Mouse (Mus musculus) intestine, embryonic 16.5 days (tissue): Measurements from ENCODE around the gene Nmrk2. TPM values are rescaled to one million over a fixed set of nuclear protein-coding genes. Genes with fewer than 3 reads are reported as not detected.

ENCODE experiments used
- ATAC-seq: fragments of 200-750 bp; cut with Nextera tagmentation; 2 replicates; pipeline ENCODE4 v1.8.0; 2017; ENCODE audit warnings: moderate TSS enrichment, moderate library complexity
- H3K27ac ChIP-seq: fragments of 300-500 bp; sonication (generic); 2 replicates; pipeline ENCODE4 v1.5.1; 2014; ENCODE audit warnings: mild to moderate bottlenecking, low read length
- H3K27me3 ChIP-seq: fragments of 300-500 bp; sonication (generic); replicated peaks from 2 replicates; pipeline ENCODE4 v1.6.1; 2014; ENCODE audit warnings: low read length, control low read depth, mixed read lengths; ENCODE audit not compliant: control insufficient read depth, insufficient read depth
- H3K36me3 ChIP-seq: fragments of 300-500 bp; sonication (generic); 2 replicates; pipeline ENCODE4 v1.6.1; 2014; ENCODE audit warnings: low read length, control low read depth; ENCODE audit not compliant: control insufficient read depth, insufficient read depth
- H3K4me1 ChIP-seq: fragments of 300-500 bp; sonication (generic); 2 replicates; pipeline ENCODE4 v1.6.1; 2014; ENCODE audit warnings: low read length, control low read depth, mixed read lengths; ENCODE audit not compliant: control insufficient read depth, insufficient read depth
- H3K4me2 ChIP-seq: fragments of 300-500 bp; sonication (generic); 2 replicates; pipeline ENCODE4 v1.6.1; 2014; ENCODE audit warnings: low read depth, low read length, control low read depth
- H3K4me3 ChIP-seq: fragments of 300-500 bp; sonication (generic); 2 replicates; pipeline ENCODE4 v1.5.1; 2014; ENCODE audit warnings: mild to moderate bottlenecking, low read length
- H3K9ac ChIP-seq: fragments of 300-500 bp; sonication (generic); 2 replicates; pipeline ENCODE4 v1.6.1; 2014; ENCODE audit warnings: low read depth, low read length
- H3K9me3 ChIP-seq: fragments of 300-500 bp; sonication (generic); 2 replicates; pipeline ENCODE4 v1.6.1; 2016; ENCODE audit warnings: low read length, control low read depth; ENCODE audit not compliant: control insufficient read depth
- WGBS: fragments of 180-500 bp; shearing (Covaris S2); extraction: QIAGEN DNeasy Blood & Tissue Kit; methylation state at CpG from one replicate; pipeline ENCODE4 v1.1.7; 2014; 5-methylcytosine and 5-hydroxymethylcytosine counted together
- polyA plus RNA-seq: library from polyadenylated mRNA; unstranded; fragments of >200 nt; fragmentation: Nextera tagmentation; extraction: Ambion mirVana; gene quantifications from 2 replicates; pipeline ENCODE4 v1.2.1, GENCODE M21; 2015

Gene Nmrk2
- 0.17 TPM in 1 of 2 replicates, not detected in the other for polyA plus RNA-seq

- no peak for ATAC-seq
- no peaks in the 10 kb centered on the region for H3K36me3 ChIP-seq
- H3K9ac ChIP-seq = no peak within 1 kb of the TSS
- H3K27me3 ChIP-seq = no peaks in the 10 kb centered on the region
- H3K27ac ChIP-seq = no peak within 1 kb of the TSS
- H3K4me3 ChIP-seq = no peak within 1 kb of the TSS
- peaks cover 5% of the 10 kb centered on the region for H3K4me1 ChIP-seq
- 58% methylated on average over 13 of the region's 13 CpGs for WGBS
- no peaks in the 10 kb centered on the region for H3K9me3 ChIP-seq
- no peak within 1 kb of the TSS for H3K4me2 ChIP-seq
These were observed at the start of gene Nmrk2 for GRCm38 (mm10) chr10:81201807-81202758. Gene Nmrk2, minus strand, starts transcription at chr10:81202051.

DNA sequence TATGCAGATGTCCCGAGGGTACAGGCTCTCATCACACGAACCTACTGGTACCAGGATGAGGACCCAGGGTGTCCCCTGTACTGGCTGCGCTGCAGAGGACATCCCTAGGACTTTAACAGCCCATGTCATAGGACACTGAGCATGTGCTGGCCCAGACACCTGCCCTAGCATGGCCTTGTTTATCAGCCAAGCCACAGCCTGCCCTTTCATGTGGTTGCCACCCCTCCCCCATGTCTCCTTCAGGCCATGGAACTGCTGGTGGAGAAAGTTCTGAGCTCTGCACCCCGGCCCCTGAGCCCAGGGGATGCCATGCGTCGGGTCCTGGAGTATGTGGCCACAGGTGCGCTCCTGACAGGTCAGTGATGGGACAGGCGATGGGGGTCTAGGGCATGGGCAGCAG is 47.6 kb upstream of the Nmrk2 start:
- peaks cover 29% of the 10 kb centered on the region for H3K27me3 ChIP-seq
- ATAC-seq = no peak
- H3K4me2 ChIP-seq = no peak overlapping the region
- no peaks in the 10 kb centered on the region for H3K9me3 ChIP-seq
- WGBS = 85% methylated on average over 8 of the region's 8 CpGs
- no peak overlapping the region for H3K4me3 ChIP-seq
- no peaks in the 10 kb centered on the region for H3K36me3 ChIP-seq
- H3K4me1 ChIP-seq = 0 out of 2 replicates have a peak, but pooled peaks cover 3% of the 10 kb centered on the region
- H3K27ac ChIP-seq = no peak overlapping the region
- H3K9ac ChIP-seq = no peak overlapping the region

DNA sequence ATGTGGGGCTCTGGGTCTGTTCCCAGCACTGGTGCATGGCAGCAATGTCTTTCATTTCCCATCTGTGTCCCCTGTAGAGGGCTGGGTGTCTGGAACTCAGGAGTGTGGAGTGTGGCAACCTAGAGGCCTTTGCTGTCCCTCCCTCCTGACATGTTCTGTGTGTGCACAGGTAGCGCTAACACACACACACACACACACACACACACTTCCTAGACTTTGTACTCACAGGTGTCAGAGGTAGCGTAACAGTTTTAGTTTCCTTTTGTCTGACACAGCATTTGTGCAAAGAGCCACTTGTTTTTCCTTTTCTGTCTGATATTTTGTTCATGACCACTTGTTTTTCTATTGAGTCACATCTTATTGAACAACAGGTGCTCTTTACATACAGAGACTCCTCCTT is 46.0 kb upstream of the Nmrk2 start:
- no peaks in the 10 kb centered on the region for H3K9me3 ChIP-seq
- no peak overlapping the region for H3K4me2 ChIP-seq
- no peak overlapping the region for H3K4me3 ChIP-seq
- no peak overlapping the region for H3K27ac ChIP-seq
- peak; percentile 20 for ATAC-seq
- no peak overlapping the region for H3K9ac ChIP-seq
- no peaks in the 10 kb centered on the region for H3K36me3 ChIP-seq
- 74% methylated on average over 2 of the region's 2 CpGs for WGBS
- 0 out of 2 replicates have a peak, but pooled peaks cover 3% of the 10 kb centered on the region for H3K4me1 ChIP-seq
- peaks cover 14% of the 10 kb centered on the region for H3K27me3 ChIP-seq

DNA sequence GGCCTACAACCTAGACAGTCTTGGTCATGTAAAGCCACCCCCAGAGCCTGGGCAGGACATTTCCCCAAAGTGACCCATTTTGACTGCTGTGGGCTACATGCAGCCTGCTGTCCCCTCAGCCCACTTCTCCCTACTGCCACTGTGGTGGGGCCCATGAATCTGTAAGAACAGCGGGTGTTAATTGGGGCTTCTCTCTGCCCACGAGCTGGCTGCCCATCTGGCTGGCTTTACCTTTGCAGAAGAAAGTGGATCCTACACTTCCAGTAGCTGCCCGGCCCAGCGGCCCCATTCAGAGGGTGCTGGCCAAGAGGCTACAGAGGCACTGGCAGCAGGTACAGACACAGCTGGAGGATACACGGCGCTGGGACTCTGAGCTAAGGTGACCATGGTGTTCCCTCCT is 43.3 kb upstream of the Nmrk2 start:
- H3K9me3 ChIP-seq = no peaks in the 10 kb centered on the region
- no peaks in the 10 kb centered on the region for H3K4me1 ChIP-seq
- peaks cover 6% of the 10 kb centered on the region for H3K27me3 ChIP-seq
- no peak overlapping the region for H3K4me2 ChIP-seq
- WGBS = 86% methylated on average over 6 of the region's 6 CpGs
- H3K27ac ChIP-seq = no peak overlapping the region
- no peak for ATAC-seq
- no peak overlapping the region for H3K9ac ChIP-seq
- H3K4me3 ChIP-seq = no peak overlapping the region
- no peaks in the 10 kb centered on the region for H3K36me3 ChIP-seq

- Histone ChIP-seq H3K27me3 (peaks cover 11% of the 10 kb centered on the region), H3K4me1 (no peaks in the 10 kb centered on the region), H3K36me3 (no peaks in the 10 kb centered on the region), H3K4me3 (no peak overlapping the region), H3K27ac (no peak overlapping the region), H3K9ac (no peak overlapping the region), H3K9me3 (no peaks in the 10 kb centered on the region), H3K4me2 (no peak overlapping the region)
- peak; percentile 69 for ATAC-seq
- WGBS = 11% methylated on average over 17 of the region's 17 CpGs
These were observed 42.7 kb upstream of the Nmrk2 start for GRCm38 (mm10) chr10:81244595-81244994.

DNA sequence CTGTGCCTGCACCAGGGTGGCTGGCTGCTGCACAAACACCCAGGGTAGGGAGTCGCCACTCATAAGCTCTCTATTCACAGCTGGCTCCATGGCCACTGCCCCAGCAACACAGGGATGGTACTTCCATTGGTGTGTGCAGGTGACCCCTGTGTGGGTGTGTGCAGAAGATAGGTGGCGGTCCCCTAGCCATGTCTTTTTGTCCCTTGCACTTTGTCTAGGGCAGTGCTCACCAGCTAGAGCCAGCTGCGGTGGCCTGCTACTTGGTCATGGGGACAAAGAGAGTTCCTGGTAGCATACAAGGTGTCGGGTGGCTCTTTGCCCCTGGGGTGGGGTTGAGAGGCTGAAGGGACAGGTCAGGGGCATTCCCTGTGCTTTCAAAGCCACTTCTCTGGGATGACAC is 42.3 kb upstream of the Nmrk2 start:
- Histone ChIP-seq H3K4me2 (no peak overlapping the region), H3K27me3 (peaks cover 14% of the 10 kb centered on the region), H3K27ac (no peak overlapping the region), H3K9ac (no peak overlapping the region), H3K36me3 (no peaks in the 10 kb centered on the region), H3K9me3 (no peaks in the 10 kb centered on the region), H3K4me3 (no peak overlapping the region), H3K4me1 (no peaks in the 10 kb centered on the region)
- no peak; the same call in 1 of the 2 replicates for ATAC-seq
- WGBS = 69% methylated on average over 4 of the region's 4 CpGs

- Histone ChIP-seq H3K9ac (no peak overlapping the region), H3K27ac (no peak overlapping the region), H3K9me3 (no peaks in the 10 kb centered on the region), H3K4me1 (no peaks in the 10 kb centered on the region), H3K4me2 (no peak overlapping the region), H3K36me3 (no peaks in the 10 kb centered on the region), H3K4me3 (no peak overlapping the region), H3K27me3 (peaks cover 19% of the 10 kb centered on the region)
- ATAC-seq = no peak
- WGBS = 90% methylated on average over 16 of the region's 16 CpGs
These were observed 40.2 kb upstream of the Nmrk2 start for GRCm38 (mm10) chr10:81242021-81242420.

DNA sequence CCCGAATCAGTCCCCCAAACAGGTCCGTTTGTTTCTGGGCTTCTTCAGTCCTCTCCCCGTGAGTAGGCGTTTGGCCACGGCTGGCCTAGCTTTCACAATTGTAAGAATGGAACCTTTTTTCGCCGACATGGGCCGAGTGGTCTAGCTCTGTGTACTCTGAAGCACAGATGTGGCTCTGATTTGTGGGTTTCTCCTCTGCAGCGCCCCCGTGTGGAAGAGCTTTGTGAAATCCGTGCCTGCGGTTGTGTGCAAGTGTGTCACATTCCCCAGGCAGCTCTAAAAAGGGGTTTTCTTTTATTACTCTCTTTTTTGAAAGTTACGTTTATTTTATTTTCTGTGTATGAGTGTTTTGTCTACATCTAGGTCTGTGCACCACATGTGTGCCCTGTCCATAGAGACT is 39.0 kb upstream of the Nmrk2 start:
- Histone ChIP-seq H3K9me3 (no peaks in the 10 kb centered on the region), H3K27me3 (peaks cover 19% of the 10 kb centered on the region), H3K4me1 (no peaks in the 10 kb centered on the region), H3K36me3 (no peaks in the 10 kb centered on the region), H3K27ac (no peak overlapping the region), H3K4me2 (no peak overlapping the region), H3K4me3 (no peak overlapping the region), H3K9ac (no peak overlapping the region)
- WGBS = 28% methylated on average over 13 of the region's 13 CpGs
- ATAC-seq = no peak

DNA sequence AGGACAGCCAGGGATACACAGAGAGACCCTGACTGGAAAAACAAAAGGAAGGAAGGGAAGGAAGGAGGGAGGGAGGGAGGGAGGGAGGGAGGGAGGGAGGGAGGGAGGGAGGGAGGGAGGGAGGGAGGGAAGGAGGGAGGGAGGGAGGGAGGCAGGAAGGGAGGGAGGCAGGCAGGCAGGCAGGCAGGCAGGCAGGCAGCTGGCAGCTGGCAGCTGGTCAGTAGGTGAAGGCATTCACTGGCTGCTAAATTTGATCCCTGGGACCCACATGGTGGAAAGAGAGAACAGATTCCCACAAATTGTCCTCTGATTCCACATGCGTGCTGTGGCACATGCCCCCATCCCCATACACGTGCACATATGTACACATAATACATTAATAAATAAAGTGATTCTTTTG is 36.8 kb upstream of the Nmrk2 start:
- Histone ChIP-seq H3K27ac (no peak overlapping the region), H3K4me1 (peaks cover 7% of the 10 kb centered on the region; the same call in 1 of the 2 replicates), H3K27me3 (peaks cover 19% of the 10 kb centered on the region), H3K9ac (no peak overlapping the region), H3K4me2 (no peak overlapping the region), H3K9me3 (no peaks in the 10 kb centered on the region), H3K36me3 (no peaks in the 10 kb centered on the region), H3K4me3 (no peak overlapping the region)
- ATAC-seq = no peak
- 84% methylated on average over 2 of the region's 2 CpGs for WGBS
